Comparison of ENCODE assay signal across 23 mouse cellular contexts in genomic region chr5:66898252-66898651, GRCm38 (mm10).
A peak's percentile ranks its signal among the peaks of the same experiment; 100 is the strongest.
DNase-seq lines count a peak whose midpoint lies in the region; ATAC-seq and TF ChIP-seq lines count a peak whose summit lies in the region.
"Had no signal": no experiment of that assay in that cellular context is flagged by ENCODE, and none has a peak within 500 bp of the region (broad histone marks: within the 10 kb centered on the region; RNA-seq: fewer than 3 reads in every experiment).

No protein-coding gene starts in this region.

- no peak overlapping the region for H3K4me3 ChIP-seq in forebrain, postnatal 0 days (ENCODE audit: low read depth, low read length)
- no peak overlapping the region for H3K4me3 ChIP-seq in forebrain, embryonic 14.5 days (ENCODE audit: low read depth, low read length)
- no peak overlapping the region for H3K4me3 ChIP-seq in left cerebral cortex, adult 2 months
- peak overlapping the region; percentile 31 for H3K4me3 ChIP-seq in lung, embryonic 16.5 days (ENCODE audit: low read length)
- H3K4me3 ChIP-seq: embryonic facial prominence, embryonic 15.5 days; heart, embryonic 15.5 days; megakaryocyte, embryonic 14.5 days had no signal

- H3K4me1 ChIP-seq in forebrain, postnatal 0 days (ENCODE audit: insufficient read depth) = peaks cover 4% of the 10 kb centered on the region; the same call in 1 of the 2 replicates
- H3K4me1 ChIP-seq in forebrain, embryonic 14.5 days (ENCODE audit: control insufficient read depth, insufficient read depth, low read length) = no peaks in the 10 kb centered on the region
- H3K4me1 ChIP-seq in lung, embryonic 16.5 days (replicated peaks; ENCODE audit: control insufficient read depth, insufficient read depth, low read length) = peaks cover 11% of the 10 kb centered on the region
- H3K4me1 ChIP-seq: heart, embryonic 15.5 days; megakaryocyte, embryonic 14.5 days had no signal

- no peak overlapping the region for H3K4me2 ChIP-seq in forebrain, postnatal 0 days (ENCODE audit: low read depth)
- no peak overlapping the region for H3K4me2 ChIP-seq in forebrain, embryonic 14.5 days (ENCODE audit: low read length)
- peak overlapping the region; percentile 44; the same call in 1 of the 2 replicates for H3K4me2 ChIP-seq in lung, embryonic 16.5 days (ENCODE audit: low read depth, low read length)
- H3K4me2 ChIP-seq: embryonic facial prominence, embryonic 15.5 days; heart, embryonic 15.5 days; liver, embryonic 11.5 days had no signal

- H3K27ac ChIP-seq in forebrain, postnatal 0 days (ENCODE audit: low read depth, low read length) = 0 out of 2 replicates have a peak overlapping the region, but pooled peaks have one; percentile 57
- H3K27ac ChIP-seq in forebrain, embryonic 14.5 days (ENCODE audit: low read depth, low read length) = no peak overlapping the region
- peak overlapping the region; percentile 53 for H3K27ac ChIP-seq in left cerebral cortex, adult 2 months
- H3K27ac ChIP-seq in lung, embryonic 16.5 days (ENCODE audit: low read length) = no peak overlapping the region
- H3K27ac ChIP-seq: embryonic facial prominence, embryonic 15.5 days; heart, embryonic 15.5 days had no signal

- no peaks in the 10 kb centered on the region for H3K27me3 ChIP-seq in forebrain, postnatal 0 days (ENCODE audit: insufficient read depth, low read length)
- no peaks in the 10 kb centered on the region for H3K27me3 ChIP-seq in forebrain, embryonic 14.5 days (replicated peaks; ENCODE audit: control insufficient read depth, insufficient read depth, low read length)
- no peaks in the 10 kb centered on the region for H3K27me3 ChIP-seq in lung, embryonic 16.5 days (ENCODE audit: control insufficient read depth, insufficient read depth, low read depth, low read length)
- H3K27me3 ChIP-seq: embryonic facial prominence, embryonic 15.5 days; heart, embryonic 15.5 days; megakaryocyte, embryonic 14.5 days had no signal

- intact Hi-C loops in left cerebral cortex, adult 2 months (cut with DNase I) = no loop called here
- intact Hi-C loops in left cerebral cortex, postnatal 25 days (cut with DNase I) = loop anchor here (5.0 kb wide), 2 partner anchors 84 to 151 kb away; partner anchors contain the start of gene Limch1

- no peaks in the 10 kb centered on the region for H3K36me3 ChIP-seq in forebrain, postnatal 0 days (ENCODE audit: insufficient read depth)
- no peaks in the 10 kb centered on the region for H3K36me3 ChIP-seq in forebrain, embryonic 14.5 days (ENCODE audit: control insufficient read depth, insufficient read depth, low read length)
- no peaks in the 10 kb centered on the region; the same call in 1 of the 2 replicates for H3K36me3 ChIP-seq in lung, embryonic 16.5 days (ENCODE audit: control insufficient read depth, insufficient read depth, low read length)
- H3K36me3 ChIP-seq: embryonic facial prominence, embryonic 15.5 days; heart, embryonic 15.5 days had no signal

- no peaks in the 10 kb centered on the region for H3K9me3 ChIP-seq in forebrain, postnatal 0 days (ENCODE audit: low read length)
- no peaks in the 10 kb centered on the region for H3K9me3 ChIP-seq in forebrain, embryonic 14.5 days (replicated peaks; ENCODE audit: control insufficient read depth, low read length)
- no peaks in the 10 kb centered on the region for H3K9me3 ChIP-seq in lung, embryonic 16.5 days (ENCODE audit: control insufficient read depth, low read length)
- H3K9me3 ChIP-seq: embryonic facial prominence, embryonic 15.5 days; heart, embryonic 15.5 days had no signal

- no peak for DNase-seq in forebrain, postnatal 0 days
- no peak for DNase-seq in forebrain, embryonic 14.5 days (ENCODE audit: low spot score)
- DNase-seq in left cerebral cortex, adult 2 months (ENCODE audit: extremely low spot score in 1 of 2, low spot score in 2 of 2) = no peak
- no peak for DNase-seq in left cerebral cortex, postnatal 25 days (ENCODE audit: low spot score in 2 of 2)
- peak; percentile 45 to 73 for DNase-seq in lung, postnatal 4 days
- DNase-seq in cerebellum, postnatal 10 days = no peak
- DNase-seq in frontal cortex, postnatal 10 days (ENCODE audit: low spot score in 2 of 2) = no peak
- DNase-seq: adrenal gland, postnatal 10 days; cerebellum, adult 18-20 months; cerebellum, postnatal 36 days; heart, postnatal 4 days; kidney, postnatal 36 days; liver, postnatal 0 days; midbrain, embryonic 14.5 days; right cerebral cortex, postnatal 14 days; spleen, adult 18-20 months had no signal

- ATAC-seq in forebrain, postnatal 0 days = no peak
- ATAC-seq in forebrain, embryonic 14.5 days = no peak
- ATAC-seq in lung, embryonic 16.5 days (ENCODE audit: low read depth) = peak; percentile 67
- ATAC-seq: forebrain, embryonic 16.5 days; intestine, postnatal 0 days; liver, postnatal 0 days had no signal

- TF ChIP-seq CTCF in forebrain, postnatal 0 days (IDR thresholded peaks at IDR 0.05; ENCODE audit: low read depth) = no peak
- TF ChIP-seq CTCF in left cerebral cortex, adult 2 months (IDR thresholded peaks at IDR 0.05) = no peak

- WGBS in forebrain, postnatal 0 days = 94% methylated on average over 1 of the region's 1 CpGs
- WGBS in forebrain, embryonic 14.5 days = 89% methylated on average over 1 of the region's 1 CpGs
- 20% methylated on average over 1 of the region's 1 CpGs for WGBS in lung, embryonic 16.5 days

- H3K9ac ChIP-seq in forebrain, postnatal 0 days = no peak overlapping the region
- H3K9ac ChIP-seq in forebrain, embryonic 14.5 days (ENCODE audit: low read length) = no peak overlapping the region
- peak overlapping the region; percentile 48 for H3K9ac ChIP-seq in lung, embryonic 16.5 days (ENCODE audit: low read length)
- H3K9ac ChIP-seq: embryonic facial prominence, embryonic 15.5 days; heart, embryonic 15.5 days; liver, postnatal 0 days had no signal

Comparison
In these comparisons a context has a peak if more than half of its experiments do, and no peak if none do; other contexts are left out.
1. H3K27ac ChIP-seq: peak in forebrain, postnatal 0 days (single experiment) and left cerebral cortex, adult 2 months (single experiment); none in forebrain, embryonic 14.5 days (single experiment) and lung, embryonic 16.5 days (single experiment).
2. DNase-seq: peak in lung, postnatal 4 days (2 of 2); none in forebrain, postnatal 0 days (single experiment), forebrain, embryonic 14.5 days (single experiment), left cerebral cortex, adult 2 months (0 of 2), left cerebral cortex, postnatal 25 days (0 of 2), cerebellum, postnatal 10 days (0 of 2) and frontal cortex, postnatal 10 days (0 of 2).